Mouse (Mus musculus): ENCODE data around the gene Slc16a6. TPM values are rescaled to one million over a fixed set of nuclear protein-coding genes. Genes with fewer than 3 reads are reported as not detected.

The Slc16a6 gene
- polyA plus RNA-seq, 1 experiment from 2014 or later: 1.2 TPM

DNA sequence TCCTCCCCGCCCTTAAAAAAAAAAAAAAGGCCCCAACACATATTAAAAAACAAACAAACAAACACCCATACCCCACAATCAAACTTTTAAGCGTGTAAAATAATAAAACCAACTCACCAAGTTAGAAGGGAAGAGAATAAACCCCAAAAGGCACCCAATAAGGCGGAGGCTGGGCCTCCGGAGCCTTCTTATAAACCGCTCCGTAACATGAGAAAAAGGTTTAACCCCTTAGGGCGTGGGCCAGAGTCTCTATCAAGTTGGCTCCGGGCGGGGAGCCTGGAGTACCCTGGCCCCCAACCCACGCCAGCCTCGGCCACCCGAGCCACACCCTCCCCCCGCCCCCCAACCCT lies 602 bp downstream of the Slc16a6 start:
- DNase-seq (ENCODE audit: low read depth, low spot score): no peak
- ATAC-seq: no peak

DNA sequence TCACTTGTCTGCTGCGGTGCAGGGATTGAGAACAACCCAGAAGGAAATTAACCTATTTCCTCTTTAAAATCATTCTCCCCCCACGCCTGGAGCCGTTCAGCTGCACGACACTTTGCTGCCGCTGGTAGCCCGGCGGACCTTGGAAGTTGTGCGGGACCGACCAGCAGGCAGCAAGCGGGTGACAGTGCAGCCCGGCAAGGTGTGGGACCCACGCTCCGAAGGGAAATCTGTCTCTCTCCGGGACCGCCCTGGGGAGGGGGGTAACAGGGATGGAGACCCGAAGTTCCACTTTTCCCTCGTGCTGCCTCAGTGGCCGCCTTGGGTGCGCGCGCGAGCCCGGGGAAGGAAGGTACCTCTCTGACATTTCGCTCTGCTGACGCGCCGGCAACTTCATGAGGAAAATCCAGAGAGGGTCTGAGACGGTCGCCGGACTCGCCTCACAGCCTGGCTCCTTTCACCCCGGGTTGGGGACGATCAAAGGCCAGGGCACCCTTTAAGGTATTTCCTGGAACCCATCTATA lies 1.2 kb downstream of the Slc16a6 start:
- ATAC-seq (peak; percentile 21), DNase-seq (ENCODE audit: low read depth, low spot score) (no peak)
- peaks cover 38% of the 10 kb centered on the region for H3K27me3 ChIP-seq
- in situ Hi-C loops (cut with MboI; ENCODE audit: low pct_unique_long_range_greater_than_20kb): no loop called here
- POLR2A ChIA-PET: no interaction called here
- CTCF ChIA-PET: interaction anchor here (1.0 kb wide), 1 partner anchor 68 kb away, joined by 3 read pairs; no protein-coding TSS in a partner anchor
- no peak for TF ChIP-seq CTCF (IDR thresholded peaks at IDR 0.05)

More for the DNA sequence above, 602 bp downstream of the Slc16a6 start:
- H3K27me3 ChIP-seq: peaks cover 34% of the 10 kb centered on the region
- ChIA-PET POLR2A (no interaction called here), CTCF (no interaction called here)
- in situ Hi-C loops (cut with MboI; ENCODE audit: low pct_unique_long_range_greater_than_20kb): no loop called here
- TF ChIP-seq CTCF (IDR thresholded peaks at IDR 0.05): no peak

DNA sequence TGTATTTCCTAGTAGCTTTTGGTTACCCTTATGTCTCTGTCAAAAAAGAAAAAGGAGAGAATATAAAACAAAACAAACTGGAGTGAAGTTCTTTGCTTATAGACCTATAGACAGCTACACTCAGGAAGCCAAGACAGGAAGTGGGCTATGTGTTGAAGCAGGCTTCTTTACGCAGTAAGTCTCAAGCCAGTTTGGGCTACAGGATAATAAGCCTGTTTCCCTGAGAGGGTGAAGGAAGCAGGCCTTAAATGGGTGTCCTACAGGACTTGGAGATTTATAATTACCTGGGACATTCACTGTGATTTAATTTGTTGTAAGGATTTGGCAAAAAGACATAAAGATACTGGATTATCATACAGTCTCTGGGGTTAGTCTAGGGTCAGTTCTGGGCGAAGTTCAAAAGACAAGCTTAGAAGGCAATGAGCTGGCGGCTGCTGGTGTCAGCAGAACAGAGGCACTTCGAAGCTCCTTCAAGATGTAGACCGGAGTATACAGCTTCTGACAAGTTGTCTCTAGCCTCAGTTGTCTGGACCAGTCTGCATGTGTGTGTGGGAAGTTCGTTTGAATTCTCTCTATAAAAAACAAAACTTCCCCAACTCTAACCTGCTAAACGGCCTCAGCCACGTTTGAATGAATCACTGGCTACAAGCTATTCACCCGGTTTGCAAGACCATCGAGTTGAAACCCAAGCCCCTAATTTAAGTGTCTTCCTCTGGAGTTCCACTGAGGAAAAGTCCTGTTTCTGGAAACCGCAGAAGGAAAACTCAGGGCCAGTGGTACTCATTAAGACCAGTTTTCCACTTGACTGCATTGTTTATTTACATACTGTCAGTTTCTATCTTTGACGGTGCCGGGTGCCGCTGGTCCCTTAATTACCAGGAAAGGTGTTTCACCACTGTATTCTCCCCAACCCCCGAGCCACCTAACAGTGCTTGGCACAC lies 2.2 kb downstream of the Slc16a6 start:
- CTCF ChIA-PET: interaction anchor here (1.0 to 1.2 kb wide), 3 partner anchors 69 to 140 kb away, joined by 3 read pairs; no protein-coding TSS in a partner anchor
- no peak for DNase-seq (ENCODE audit: low read depth, low spot score)
- no peak for TF ChIP-seq CTCF (IDR thresholded peaks at IDR 0.05)
- POLR2A ChIA-PET: interaction anchor here (0.6 kb wide), 1 partner anchor 107 kb away, joined by 3 read pairs; no protein-coding TSS in a partner anchor
- no peak for ATAC-seq
- H3K27me3 ChIP-seq: peaks cover 38% of the 10 kb centered on the region
- in situ Hi-C loops (cut with MboI; ENCODE audit: low pct_unique_long_range_greater_than_20kb): no loop called here

DNA sequence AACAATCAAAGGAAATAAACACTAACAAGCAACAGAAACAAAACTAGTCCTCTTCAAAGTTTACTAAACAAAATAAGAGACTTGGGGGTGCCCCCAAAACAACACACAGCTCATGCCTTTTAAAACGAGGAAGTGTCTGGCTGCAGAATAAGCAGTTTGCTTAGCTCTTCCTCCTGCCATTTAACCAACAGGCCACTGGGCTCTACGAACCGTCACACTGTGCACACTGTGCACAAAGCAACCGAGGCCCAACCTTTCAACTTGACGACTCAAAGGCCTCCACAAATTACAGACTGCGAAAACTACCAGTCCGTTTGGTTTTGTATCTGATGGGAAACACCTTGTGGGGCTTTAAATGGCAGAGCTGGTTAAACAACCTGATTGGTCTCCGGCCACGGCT lies 3.2 kb downstream of the Slc16a6 start:
- DNase-seq (ENCODE audit: low read depth, low spot score) (no peak), ATAC-seq (no peak)
- ChIA-PET CTCF (interaction anchor here (0.8 to 1.5 kb wide), 3 partner anchors 10 to 141 kb away, joined by 3 to 5 read pairs (median 3); no protein-coding TSS in a partner anchor), POLR2A (interaction anchor here (0.6 to 0.7 kb wide), 2 partner anchors 108 to 915 kb away, joined by 3 to 4 read pairs; no protein-coding TSS in a partner anchor)
- in situ Hi-C loops (cut with MboI; ENCODE audit: low pct_unique_long_range_greater_than_20kb): no loop called here
- TF ChIP-seq CTCF (IDR thresholded peaks at IDR 0.05): no peak
- peaks cover 34% of the 10 kb centered on the region for H3K27me3 ChIP-seq

DNA sequence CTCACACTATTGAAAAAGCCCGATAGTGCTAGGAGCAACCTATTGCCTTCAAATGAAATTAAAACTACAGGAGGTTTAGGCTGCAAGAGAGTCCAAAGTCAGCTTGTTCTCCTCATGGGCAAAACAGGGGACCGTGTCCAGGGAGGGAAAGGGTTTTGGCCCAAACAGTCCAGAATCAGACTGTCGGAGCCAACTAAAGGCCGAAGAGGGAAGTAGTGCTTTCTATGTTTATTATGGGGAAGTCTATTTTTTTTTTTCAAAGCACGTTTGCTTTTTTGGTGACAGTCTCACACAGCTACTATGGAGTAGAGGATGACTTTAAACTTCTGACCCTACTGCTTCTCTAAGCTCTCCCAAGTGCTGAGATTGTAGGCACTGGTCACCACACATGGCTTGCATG lies 5.3 kb downstream of the Slc16a6 start:
- peaks cover 30% of the 10 kb centered on the region for H3K27me3 ChIP-seq
- CTCF ChIA-PET: interaction anchor here (0.9 to 1.4 kb wide), 2 partner anchors 11 to 18 kb away, joined by 3 to 4 read pairs; no protein-coding TSS in a partner anchor
- DNase-seq (ENCODE audit: low read depth, low spot score): no peak
- no peak for TF ChIP-seq CTCF (IDR thresholded peaks at IDR 0.05)
- in situ Hi-C loops (cut with MboI; ENCODE audit: low pct_unique_long_range_greater_than_20kb): no loop called here
- ATAC-seq: no peak
- POLR2A ChIA-PET: interaction anchor here (0.7 kb wide), 1 partner anchor 28 kb away, joined by 3 read pairs; no protein-coding TSS in a partner anchor

DNA sequence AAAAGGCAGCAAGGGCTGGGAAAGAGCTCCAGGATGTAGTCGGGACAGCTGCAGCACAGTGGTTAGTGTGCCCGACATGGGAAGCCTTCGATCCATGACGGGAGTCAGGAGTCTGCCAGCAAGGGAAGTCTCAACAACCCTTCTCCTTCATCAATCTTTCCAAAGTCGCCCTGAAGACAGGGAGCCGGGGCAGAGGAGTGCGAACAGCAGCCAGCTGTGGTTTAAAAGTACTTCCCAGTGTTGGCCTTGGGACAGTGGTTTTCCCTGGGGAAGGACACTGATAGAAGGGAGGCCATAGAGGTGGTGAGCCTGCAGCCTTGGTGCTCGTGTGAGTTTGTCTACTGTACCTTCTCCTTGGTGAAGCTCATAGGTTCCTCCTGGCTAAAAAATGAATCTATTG lies 6.4 kb downstream of the Slc16a6 start:
- DNase-seq (ENCODE audit: low read depth, low spot score) (no peak), ATAC-seq (no peak)
- in situ Hi-C loops (cut with MboI; ENCODE audit: low pct_unique_long_range_greater_than_20kb): no loop called here
- CTCF ChIA-PET: interaction anchor here (0.8 to 1.5 kb wide), 4 partner anchors 11 to 93 kb away, joined by 3 to 4 read pairs (median 3); no protein-coding TSS in a partner anchor
- peaks cover 20% of the 10 kb centered on the region for H3K27me3 ChIP-seq
- TF ChIP-seq CTCF (IDR thresholded peaks at IDR 0.05): no peak
- POLR2A ChIA-PET: no interaction called here

DNA sequence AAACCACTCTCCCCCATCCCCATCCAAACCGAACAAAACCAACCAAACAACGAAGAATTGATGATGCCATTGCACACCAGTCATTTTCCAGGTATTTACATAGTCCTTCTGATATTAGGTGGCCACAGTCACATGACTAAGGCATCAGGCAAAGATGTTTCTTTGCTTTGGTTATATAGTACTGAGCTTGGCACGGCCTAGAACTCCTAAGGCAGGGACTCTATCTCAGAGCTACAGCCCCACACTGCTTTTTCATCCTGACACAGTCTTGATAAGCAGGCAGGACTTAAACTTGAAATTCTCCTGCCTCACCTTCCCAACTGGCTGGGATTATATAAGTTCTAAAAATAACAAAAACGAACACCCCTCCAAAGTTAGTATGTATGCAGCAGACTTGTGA lies 8.3 kb downstream of the Slc16a6 start:
- in situ Hi-C loops (cut with MboI; ENCODE audit: low pct_unique_long_range_greater_than_20kb): no loop called here
- DNase-seq (ENCODE audit: low read depth, low spot score) (no peak), ATAC-seq (no peak)
- no peak for TF ChIP-seq CTCF (IDR thresholded peaks at IDR 0.05)
- peaks cover 16% of the 10 kb centered on the region for H3K27me3 ChIP-seq
- CTCF ChIA-PET: no interaction called here
- POLR2A ChIA-PET: no interaction called here

DNA sequence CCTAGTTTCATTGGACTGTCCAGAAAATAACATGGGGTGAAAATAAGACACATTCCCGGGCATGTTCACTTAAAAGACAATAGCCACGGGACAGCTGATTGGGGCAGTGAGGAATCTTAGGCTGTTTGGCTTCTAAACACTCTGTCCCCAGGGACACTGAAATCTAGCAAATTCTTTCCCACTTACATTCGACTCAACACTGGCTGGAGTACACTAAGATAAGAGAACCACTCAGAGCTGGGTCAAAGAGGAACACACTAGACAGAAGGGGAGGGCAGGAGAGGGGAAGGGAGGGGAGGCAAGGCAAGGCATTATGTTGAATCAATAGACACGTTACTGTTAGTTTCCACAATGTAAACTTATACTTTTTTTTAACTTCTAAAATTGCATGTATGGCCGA lies 12.8 kb downstream of the Slc16a6 start:
- in situ Hi-C loops (cut with MboI; ENCODE audit: low pct_unique_long_range_greater_than_20kb): no loop called here
- no peak for ATAC-seq
- no peaks in the 10 kb centered on the region for H3K27me3 ChIP-seq
- TF ChIP-seq CTCF (IDR thresholded peaks at IDR 0.05): no peak
- POLR2A ChIA-PET: no interaction called here
- DNase-seq (ENCODE audit: low read depth, low spot score): no peak
- CTCF ChIA-PET: no interaction called here

DNA sequence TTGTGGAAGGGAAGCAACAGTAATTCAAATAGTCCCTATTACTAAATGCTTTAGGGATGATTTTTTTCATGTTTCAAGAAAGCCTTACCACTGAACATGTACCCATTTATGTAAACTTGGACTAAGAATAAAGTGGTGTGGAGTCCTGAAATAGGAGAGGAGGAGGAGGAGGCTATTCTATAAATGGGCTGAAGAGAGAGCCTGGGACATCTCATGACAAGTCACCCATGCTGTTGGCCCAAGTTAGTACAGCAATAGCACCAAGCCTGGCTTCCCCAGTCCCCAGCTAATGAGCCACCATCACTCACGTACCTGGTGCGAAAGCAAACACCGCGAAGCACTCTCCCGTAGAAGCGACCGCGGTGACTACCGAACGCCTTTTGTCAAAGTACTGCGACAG lies 15.2 kb downstream of the Slc16a6 start:
- ChIA-PET POLR2A (no interaction called here), CTCF (no interaction called here)
- no peak for DNase-seq (ENCODE audit: low read depth, low spot score)
- H3K27me3 ChIP-seq: no peaks in the 10 kb centered on the region
- no peak for ATAC-seq
- in situ Hi-C loops (cut with MboI; ENCODE audit: low pct_unique_long_range_greater_than_20kb): no loop called here
- TF ChIP-seq CTCF (IDR thresholded peaks at IDR 0.05): no peak

DNA sequence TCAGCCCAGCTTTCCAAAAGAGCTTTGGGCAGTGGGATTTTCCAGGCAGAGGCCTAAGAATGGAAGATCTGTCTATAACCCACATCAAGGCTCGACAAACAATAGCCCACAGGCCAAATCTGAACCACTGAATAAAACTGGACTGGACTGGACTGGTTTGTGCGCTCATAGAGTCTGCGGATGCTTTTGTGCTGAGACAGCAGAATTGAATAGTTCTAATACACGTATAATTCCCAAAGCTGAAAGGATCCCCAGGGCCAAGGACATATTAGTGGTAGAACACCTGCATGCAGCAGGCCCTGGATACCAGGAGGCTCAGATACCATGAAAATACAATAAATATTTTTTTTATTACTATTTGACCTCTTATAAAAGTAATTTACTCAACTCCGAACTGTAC lies 17.1 kb downstream of the Slc16a6 start:
- TF ChIP-seq CTCF (IDR thresholded peaks at IDR 0.05): no peak
- H3K27me3 ChIP-seq: peaks cover 5% of the 10 kb centered on the region
- ChIA-PET CTCF (no interaction called here), POLR2A (interaction anchor here (0.6 kb wide), 1 partner anchor 17 kb away, joined by 3 read pairs; no protein-coding TSS in a partner anchor)
- in situ Hi-C loops (cut with MboI; ENCODE audit: low pct_unique_long_range_greater_than_20kb): no loop called here
- DNase-seq (ENCODE audit: low read depth, low spot score) (no peak), ATAC-seq (no peak)

DNA sequence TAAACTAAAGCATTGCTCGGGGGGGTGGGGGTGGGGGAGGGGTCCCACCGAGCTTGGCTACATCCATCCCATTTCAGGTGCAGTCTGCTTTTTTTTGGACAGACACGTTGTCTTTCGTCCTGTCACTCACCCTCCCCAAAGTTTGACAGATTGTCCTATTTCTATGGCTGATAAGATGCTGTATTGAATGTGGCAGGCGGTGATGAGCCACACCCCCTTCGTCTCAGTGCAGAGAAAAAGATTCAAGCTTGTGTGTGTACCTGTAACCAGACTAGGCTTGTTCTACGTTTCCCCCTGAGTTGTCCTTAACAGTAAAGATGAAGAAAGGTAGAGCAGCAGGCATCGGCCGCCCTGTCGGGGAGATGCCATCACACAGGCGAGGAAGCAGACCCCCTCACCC lies 22.2 kb downstream of the Slc16a6 start:
- ChIA-PET CTCF (interaction anchor here (1.2 kb wide), 1 partner anchor 107 kb away, joined by 3 read pairs; no protein-coding TSS in a partner anchor), POLR2A (interaction anchor here (0.5 kb wide), 1 partner anchor 122 kb away, joined by 3 read pairs; no protein-coding TSS in a partner anchor)
- ATAC-seq (no peak), DNase-seq (ENCODE audit: low read depth, low spot score) (no peak)
- TF ChIP-seq CTCF (IDR thresholded peaks at IDR 0.05): no peak
- in situ Hi-C loops (cut with MboI; ENCODE audit: low pct_unique_long_range_greater_than_20kb): no loop called here
- H3K27me3 ChIP-seq: peaks cover 11% of the 10 kb centered on the region
